ENCODE assay signal across 14 mouse cellular contexts in the genomic region with DNA sequence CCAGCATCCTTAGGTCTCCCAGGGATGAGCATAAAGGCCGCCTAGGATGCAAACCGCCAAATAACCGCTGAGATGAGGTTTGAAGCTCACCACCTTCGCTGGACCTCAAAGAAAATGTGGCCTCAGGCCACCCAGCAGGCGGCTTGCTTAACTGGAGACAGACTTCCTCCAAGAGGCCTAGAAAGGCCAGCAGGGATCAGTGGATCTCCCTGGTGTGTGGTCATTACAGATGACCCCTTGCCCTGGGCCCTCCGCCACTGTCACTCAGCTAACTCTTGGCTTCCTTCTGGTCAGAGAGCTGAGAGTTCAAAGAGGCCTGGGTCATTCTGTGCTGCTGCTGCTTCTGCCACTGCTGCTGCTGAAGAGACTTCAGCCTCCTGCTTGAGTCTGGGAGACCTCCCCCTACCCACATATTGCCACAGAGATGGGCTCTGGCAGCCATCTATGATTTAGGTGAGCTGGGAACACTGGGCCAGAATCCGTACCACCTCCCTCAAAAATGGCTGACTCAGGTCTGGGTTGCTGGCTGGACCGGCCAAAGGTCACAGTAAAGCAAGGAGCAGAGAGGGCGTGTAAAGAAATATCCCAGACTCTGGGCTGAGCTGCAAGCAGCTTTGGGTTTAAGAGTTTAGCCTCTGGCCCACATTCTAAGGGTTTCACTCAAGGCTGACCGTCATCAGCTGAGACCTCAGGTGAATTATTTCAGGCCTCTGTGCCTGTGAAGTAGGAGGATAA.
DNase-seq lines count a peak whose midpoint lies in the region; ATAC-seq lines count a peak whose summit lies in the region.
"Had no signal": no experiment of that assay in that cellular context is flagged by ENCODE, and none has a peak within 500 bp of the region (broad histone marks: within the 10 kb centered on the region; RNA-seq: fewer than 3 reads in every experiment).

No protein-coding gene starts in this region.

- no peak overlapping the region for H3K27ac ChIP-seq in intestine, embryonic 16.5 days (ENCODE audit: low read length)
- no peak overlapping the region for H3K27ac ChIP-seq in intestine, embryonic 15.5 days
- H3K27ac ChIP-seq: liver, embryonic 15.5 days had no signal

- no peak overlapping the region for H3K9ac ChIP-seq in intestine, embryonic 16.5 days (ENCODE audit: low read depth, low read length)
- no peak overlapping the region for H3K9ac ChIP-seq in intestine, embryonic 15.5 days
- H3K9ac ChIP-seq: liver, embryonic 15.5 days had no signal

- DNase-seq in embryo, embryonic 10 days (ENCODE audit: low spot score): peak; percentile 82
- DNase-seq in kidney, adult 8-10 months: peak; percentile 83 to 88
- DNase-seq in kidney, postnatal 4 days: peak; percentile 48 to 69
- DNase-seq in left cerebral cortex, postnatal 36 days (ENCODE audit: low spot score in 2 of 2): no peak
- DNase-seq in urinary bladder, postnatal 25 days (ENCODE audit: low spot score): no peak
- DNase-seq: adrenal gland, postnatal 10 days; cerebellum, adult 9-10 months; gastrocnemius, postnatal 14 days; lung, postnatal 14 days; right cerebral cortex, postnatal 25 days had no signal

- H3K4me1 ChIP-seq in intestine, embryonic 16.5 days (ENCODE audit: control insufficient read depth, insufficient read depth, low read length): peaks cover 35% of the 10 kb centered on the region
- H3K4me1 ChIP-seq in intestine, embryonic 15.5 days (replicated peaks): peaks cover 30% of the 10 kb centered on the region
- H3K4me1 ChIP-seq: liver, embryonic 15.5 days had no signal

- 67% methylated on average over 10 of the region's 10 CpGs for WGBS in intestine, embryonic 16.5 days
- WGBS in intestine, embryonic 15.5 days: 73% methylated on average over 10 of the region's 10 CpGs

- H3K9me3 ChIP-seq in intestine, embryonic 16.5 days (ENCODE audit: control insufficient read depth, low read length): peaks cover under 1% of the 10 kb centered on the region; the same call in 1 of the 2 replicates
- no peaks in the 10 kb centered on the region for H3K9me3 ChIP-seq in intestine, embryonic 15.5 days
- H3K9me3 ChIP-seq: liver, embryonic 15.5 days had no signal

- intact Hi-C loops in left cerebral cortex, postnatal 36 days (cut with DNase I): no loop called here

- no peak overlapping the region for H3K4me2 ChIP-seq in intestine, embryonic 16.5 days (ENCODE audit: low read depth, low read length)
- no peak overlapping the region for H3K4me2 ChIP-seq in intestine, embryonic 15.5 days (replicated peaks)
- H3K4me2 ChIP-seq: liver, embryonic 15.5 days had no signal

- H3K27me3 ChIP-seq in intestine, embryonic 16.5 days (replicated peaks; ENCODE audit: control insufficient read depth, insufficient read depth, low read length): no peaks in the 10 kb centered on the region
- no peaks in the 10 kb centered on the region for H3K27me3 ChIP-seq in intestine, embryonic 15.5 days (replicated peaks)
- H3K27me3 ChIP-seq: liver, embryonic 15.5 days had no signal

- H3K4me3 ChIP-seq in intestine, embryonic 16.5 days (ENCODE audit: low read length): no peak overlapping the region
- H3K4me3 ChIP-seq in intestine, embryonic 15.5 days (replicated peaks): no peak overlapping the region
- H3K4me3 ChIP-seq: liver, embryonic 15.5 days had no signal

- 0 out of 2 replicates have a peak, but pooled peaks have one; percentile 10 for ATAC-seq in intestine, embryonic 16.5 days
- no peak for ATAC-seq in intestine, embryonic 15.5 days
- ATAC-seq in CD4-positive, CD25-positive, alpha-beta regulatory T cell, adult 4 months: no peak

- H3K36me3 ChIP-seq in intestine, embryonic 16.5 days (ENCODE audit: control insufficient read depth, insufficient read depth, low read length): no peaks in the 10 kb centered on the region
- H3K36me3 ChIP-seq in intestine, embryonic 15.5 days: no peaks in the 10 kb centered on the region
- H3K36me3 ChIP-seq: liver, embryonic 15.5 days had no signal

Comparison
In these comparisons a context has a peak if more than half of its experiments do, and no peak if none do; other contexts are left out.
1. DNase-seq: peak in embryo, embryonic 10 days (single experiment), kidney, adult 8-10 months (2 of 2) and kidney, postnatal 4 days (2 of 2); none in left cerebral cortex, postnatal 36 days (0 of 2) and urinary bladder, postnatal 25 days (single experiment).